Mouse (Mus musculus): ENCODE data around the gene Nt5c3b.

Nt5c3b gene

GRCm38 (mm10) chr11:100399320-100399719 is 42.3 kb downstream of the Nt5c3b start:
- DNase-seq = no peak

- DNase-seq = no peak
Measured at GRCm38 (mm10) chr11:100398517-100398916, 43.1 kb downstream of the Nt5c3b start.

GRCm38 (mm10) chr11:100397600-100398389 is 43.8 kb downstream of the Nt5c3b start, which contains the start of gene Jup:
Gene Jup, minus strand, starts transcription at chr11:100397763.
- DNase-seq = peak; percentile 99

- DNase-seq = no peak
Measured at GRCm38 (mm10) chr11:100396886-100397599, 44.6 kb downstream of the Nt5c3b start.

- DNase-seq = peak; percentile 48
Measured at GRCm38 (mm10) chr11:100395861-100396631, 45.6 kb downstream of the Nt5c3b start.

GRCm38 (mm10) chr11:100395200-100395599 is 46.4 kb downstream of the Nt5c3b start:
- DNase-seq = no peak

- DNase-seq = no peak
Measured at GRCm38 (mm10) chr11:100394353-100395074, 47.1 kb downstream of the Nt5c3b start.

GRCm38 (mm10) chr11:100393733-100394132 is 47.9 kb downstream of the Nt5c3b start:
- DNase-seq = no peak

GRCm38 (mm10) chr11:100392958-100393357 is 48.6 kb downstream of the Nt5c3b start:
- no peak for DNase-seq

GRCm38 (mm10) chr11:100391884-100392345 is 49.7 kb downstream of the Nt5c3b start:
- DNase-seq = no peak

- no peak for DNase-seq
Measured at GRCm38 (mm10) chr11:100391081-100391883, 50.3 kb downstream of the Nt5c3b start.

GRCm38 (mm10) chr11:100389931-100390445 is 51.6 kb downstream of the Nt5c3b start:
- no peak for DNase-seq

- DNase-seq = no peak
Measured at GRCm38 (mm10) chr11:100388588-100388987, 53.0 kb downstream of the Nt5c3b start.

GRCm38 (mm10) chr11:100387589-100388375 is 53.8 kb downstream of the Nt5c3b start:
- peak; percentile 54 for DNase-seq

- DNase-seq = no peak
Measured at GRCm38 (mm10) chr11:100387111-100387510, 54.5 kb downstream of the Nt5c3b start.

- no peak for DNase-seq
Measured at GRCm38 (mm10) chr11:100386586-100386985, 55.0 kb downstream of the Nt5c3b start.

- no peak for DNase-seq
Measured at GRCm38 (mm10) chr11:100385016-100385415, 56.6 kb downstream of the Nt5c3b start.

GRCm38 (mm10) chr11:100382682-100383081 is 58.9 kb downstream of the Nt5c3b start:
- no peak for DNase-seq

GRCm38 (mm10) chr11:100379311-100379710 is 62.3 kb downstream of the Nt5c3b start:
- DNase-seq = no peak

GRCm38 (mm10) chr11:100378446-100378845 is 63.2 kb downstream of the Nt5c3b start:
- DNase-seq = no peak

Measured in embryo, embryonic 11 days (tissue).